Mouse (Mus musculus): ENCODE data around the gene Gpr171.
A peak's percentile ranks its signal among the peaks of the same experiment; 100 is the strongest.
"Not testable (repeated sequence)": the region's sequence is repeated elsewhere in the genome, so short reads cannot be mapped to it uniquely, and the experiment has no call there.

Gene Gpr171

GRCm38 (mm10) chr3:59113973-59114517, 12.4 kb upstream of the Gpr171 start:
- DNase-seq (ENCODE audit: low spot score in 2 of 2), result no peak

- DNase-seq (ENCODE audit: low spot score in 2 of 2), result not testable (repeated sequence)
Measured at GRCm38 (mm10) chr3:59113291-59113690, 11.7 kb upstream of the Gpr171 start.

GRCm38 (mm10) chr3:59111944-59112343, 10.3 kb upstream of the Gpr171 start:
- no peak for DNase-seq (ENCODE audit: low spot score in 2 of 2)

- DNase-seq (ENCODE audit: low spot score in 2 of 2), result not testable (repeated sequence)
Measured at GRCm38 (mm10) chr3:59109834-59110233, 8.2 kb upstream of the Gpr171 start.

- DNase-seq (ENCODE audit: low spot score in 2 of 2), result no peak
Measured at GRCm38 (mm10) chr3:59107439-59107838, 5.8 kb upstream of the Gpr171 start.

GRCm38 (mm10) chr3:59104462-59104861, 2.8 kb upstream of the Gpr171 start:
- no peak for DNase-seq (ENCODE audit: low spot score in 2 of 2)

- DNase-seq (ENCODE audit: low spot score in 2 of 2), result no peak
Measured at GRCm38 (mm10) chr3:59102146-59102545, 525 bp upstream of the Gpr171 start.

GRCm38 (mm10) chr3:59098540-59098939, 3.1 kb downstream of the Gpr171 start:
- no peak for DNase-seq (ENCODE audit: low spot score in 2 of 2)

GRCm38 (mm10) chr3:59097421-59097820, 4.2 kb downstream of the Gpr171 start:
- DNase-seq (ENCODE audit: low spot score in 2 of 2), result no peak

- no peak for DNase-seq (ENCODE audit: low spot score in 2 of 2)
Measured at GRCm38 (mm10) chr3:59092702-59093101, 8.9 kb downstream of the Gpr171 start.

GRCm38 (mm10) chr3:59080919-59081318, 20.7 kb downstream of the Gpr171 start:
- no peak for DNase-seq (ENCODE audit: low spot score in 2 of 2)

- DNase-seq (ENCODE audit: low spot score in 2 of 2), result no peak
Measured at GRCm38 (mm10) chr3:59080293-59080916, 21.2 kb downstream of the Gpr171 start.

GRCm38 (mm10) chr3:59079327-59079726, 22.3 kb downstream of the Gpr171 start:
- peak in 1 of 2 experiments; percentile 36 for DNase-seq (ENCODE audit: low spot score in 2 of 2)

- no peak for DNase-seq (ENCODE audit: low spot score in 2 of 2)
Measured at GRCm38 (mm10) chr3:59078585-59078984, 23.0 kb downstream of the Gpr171 start.

- DNase-seq (ENCODE audit: low spot score in 2 of 2), result no peak
Measured at GRCm38 (mm10) chr3:59077278-59077677, 24.3 kb downstream of the Gpr171 start.

GRCm38 (mm10) chr3:59069071-59069470, 32.5 kb downstream of the Gpr171 start:
- DNase-seq (ENCODE audit: low spot score in 2 of 2), result not testable (repeated sequence)

GRCm38 (mm10) chr3:59066558-59067294, 34.9 kb downstream of the Gpr171 start:
- no peak for DNase-seq (ENCODE audit: low spot score in 2 of 2)

- peak in 1 of 2 experiments; percentile 46 for DNase-seq (ENCODE audit: low spot score in 2 of 2)
Measured at GRCm38 (mm10) chr3:59065937-59066336, 35.7 kb downstream of the Gpr171 start.

GRCm38 (mm10) chr3:59063431-59063830, 38.2 kb downstream of the Gpr171 start:
- no peak for DNase-seq (ENCODE audit: low spot score in 2 of 2)

GRCm38 (mm10) chr3:59062141-59062540, 39.5 kb downstream of the Gpr171 start:
- DNase-seq (ENCODE audit: low spot score in 2 of 2), result no peak

GRCm38 (mm10) chr3:59060131-59060530, 41.5 kb downstream of the Gpr171 start:
- DNase-seq (ENCODE audit: low spot score in 2 of 2), result no peak

- DNase-seq (ENCODE audit: low spot score in 2 of 2), result peak; percentile 49 to 56
Measured at GRCm38 (mm10) chr3:59059022-59059541, 42.5 kb downstream of the Gpr171 start.
